Mouse (Mus musculus): ENCODE results near the gene Snrnp48.

Snrnp48 gene

GRCm38 (mm10) chr13:38204702-38205482 lies at the start of gene Snrnp48:
Gene Snrnp48, plus strand, starts transcription at chr13:38204938.
- peak; percentile 38 for DNase-seq (ENCODE audit: low spot score)

- DNase-seq (ENCODE audit: low spot score) = no peak
Observed at GRCm38 (mm10) chr13:38155523-38155922, 49.2 kb upstream of the Snrnp48 start.

DNA sequence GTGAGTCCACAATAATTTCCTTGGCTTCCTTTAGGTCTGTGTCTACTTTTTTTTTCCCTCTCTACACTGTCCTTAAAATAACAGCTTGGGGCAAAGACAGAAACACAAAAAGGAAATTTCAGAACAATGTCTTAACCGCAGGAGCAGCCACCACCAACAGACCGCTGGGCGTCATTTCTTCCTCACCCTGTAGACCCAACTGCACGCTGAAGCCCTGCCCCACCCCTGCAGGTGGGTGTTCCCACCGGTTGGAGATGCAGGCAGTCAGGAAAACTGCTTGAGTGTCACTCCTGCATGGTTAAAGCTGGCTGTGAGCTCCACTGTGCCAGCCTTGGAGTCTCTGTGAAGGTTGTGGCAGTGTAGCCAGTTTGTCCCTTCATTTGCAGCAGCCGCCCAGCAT lies 47.1 kb upstream of the Snrnp48 start:
- DNase-seq (ENCODE audit: low spot score) = no peak

DNA sequence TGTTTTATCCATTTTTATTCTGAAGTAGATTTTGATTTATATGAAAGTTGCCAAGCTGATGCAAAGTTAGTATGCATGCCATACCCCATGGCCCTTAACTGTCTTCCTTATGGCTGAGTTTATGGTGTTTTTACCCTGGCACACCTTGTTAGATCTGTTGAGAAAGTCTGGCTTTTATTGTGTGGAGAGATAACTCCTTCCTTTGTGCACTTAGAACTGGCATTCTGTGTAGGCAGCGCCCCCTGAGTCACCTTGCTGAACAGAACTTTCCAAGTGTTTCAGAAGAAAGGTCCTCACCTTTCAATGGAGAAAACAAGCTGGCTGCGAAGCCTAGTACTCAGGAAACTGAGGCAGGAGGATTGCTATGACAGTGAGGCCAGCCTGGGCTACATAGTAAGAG lies 42.7 kb upstream of the Snrnp48 start:
- DNase-seq (ENCODE audit: low spot score) = no peak

DNA sequence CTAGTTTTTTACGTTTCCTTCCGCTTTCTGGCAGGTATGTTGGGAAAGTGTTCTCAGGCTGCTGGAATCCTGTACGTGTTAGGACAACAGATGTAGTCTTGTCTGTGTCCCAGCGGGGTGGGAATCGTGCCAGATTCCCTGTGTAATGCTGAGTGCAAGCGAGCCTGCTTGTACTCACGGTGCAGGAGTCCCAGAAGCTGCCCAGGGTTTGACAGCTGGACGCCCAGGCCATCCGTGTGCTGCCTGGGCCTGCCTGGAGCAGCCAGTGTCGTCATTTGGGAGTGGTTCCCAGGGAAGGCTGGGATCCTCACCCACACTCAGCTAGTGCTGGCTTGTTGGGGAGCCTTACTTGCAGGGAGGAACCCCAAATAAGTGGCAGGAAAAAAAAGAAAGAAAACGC lies 42.1 kb upstream of the Snrnp48 start:
- no peak for DNase-seq (ENCODE audit: low spot score)

GRCm38 (mm10) chr13:38164932-38165331 lies 39.8 kb upstream of the Snrnp48 start:
- no peak for DNase-seq (ENCODE audit: low spot score)

- DNase-seq (ENCODE audit: low spot score) = no peak
Observed at GRCm38 (mm10) chr13:38167056-38167455, 37.7 kb upstream of the Snrnp48 start.

GRCm38 (mm10) chr13:38170707-38171144 lies 34.0 kb upstream of the Snrnp48 start:
- no peak for DNase-seq (ENCODE audit: low spot score)

DNA sequence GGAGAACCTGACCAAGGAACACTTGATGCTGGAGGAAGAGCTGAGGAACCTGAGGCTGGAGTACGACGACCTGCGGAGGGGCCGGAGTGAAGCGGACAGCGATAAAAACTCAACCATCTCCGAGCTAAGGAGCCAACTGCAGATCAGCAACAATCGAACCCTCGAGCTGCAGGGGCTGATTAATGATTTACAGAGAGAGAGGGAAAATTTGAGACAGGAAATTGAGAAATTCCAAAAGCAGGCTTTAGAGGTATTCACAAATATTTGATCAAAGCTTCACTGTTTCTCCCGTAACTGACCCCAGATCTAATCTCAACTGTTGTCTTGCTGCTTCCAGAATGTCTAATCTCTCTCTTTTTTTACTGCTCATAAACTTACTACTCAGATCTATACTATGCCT lies 11.3 kb upstream of the Snrnp48 start:
- no peak for DNase-seq (ENCODE audit: low spot score)

DNA sequence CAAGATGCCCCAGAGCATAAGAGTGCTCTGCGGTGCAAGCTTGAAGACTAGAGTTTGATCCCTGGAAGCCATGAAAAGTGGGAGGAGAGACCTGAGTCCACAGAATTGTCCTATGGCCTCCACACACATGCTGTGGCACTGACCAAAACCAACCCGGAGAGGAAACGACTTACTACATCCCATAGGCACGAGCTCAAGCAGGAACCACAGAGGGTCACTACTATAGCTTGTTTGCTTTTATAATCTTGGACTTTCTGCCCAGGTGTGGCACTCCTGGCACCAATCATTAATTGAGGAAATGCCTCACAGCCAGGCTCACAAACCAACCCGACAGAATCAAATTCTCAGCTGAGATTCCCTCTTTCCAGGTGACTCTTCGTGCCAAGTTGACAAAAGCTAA lies 3.3 kb upstream of the Snrnp48 start:
- no peak for DNase-seq (ENCODE audit: low spot score)

DNA sequence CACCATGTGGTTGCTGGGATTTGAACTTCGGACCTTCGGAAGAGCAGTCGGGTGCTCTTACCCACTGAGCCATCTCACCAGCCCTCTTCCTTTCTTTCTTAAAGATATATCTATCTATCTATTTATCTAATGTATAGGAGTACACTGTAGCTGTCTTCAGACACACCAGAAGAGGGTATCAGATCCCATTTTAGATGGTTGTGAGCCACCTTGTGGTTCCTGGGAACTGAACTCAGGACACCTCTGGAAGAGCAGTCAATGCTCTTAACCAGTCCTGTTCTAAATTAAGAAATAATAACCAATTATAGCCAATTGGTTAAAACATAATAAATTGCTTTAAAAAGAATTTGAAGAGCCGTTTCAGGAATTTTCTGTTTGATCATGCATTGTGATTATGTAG lies 567 bp upstream of the Snrnp48 start:
- no peak for DNase-seq (ENCODE audit: low spot score)

GRCm38 (mm10) chr13:38211122-38211521 lies 6.4 kb downstream of the Snrnp48 start:
- no peak for DNase-seq (ENCODE audit: low spot score)

GRCm38 (mm10) chr13:38218686-38219085 lies 13.9 kb downstream of the Snrnp48 start:
- DNase-seq (ENCODE audit: low spot score) = no peak

DNA sequence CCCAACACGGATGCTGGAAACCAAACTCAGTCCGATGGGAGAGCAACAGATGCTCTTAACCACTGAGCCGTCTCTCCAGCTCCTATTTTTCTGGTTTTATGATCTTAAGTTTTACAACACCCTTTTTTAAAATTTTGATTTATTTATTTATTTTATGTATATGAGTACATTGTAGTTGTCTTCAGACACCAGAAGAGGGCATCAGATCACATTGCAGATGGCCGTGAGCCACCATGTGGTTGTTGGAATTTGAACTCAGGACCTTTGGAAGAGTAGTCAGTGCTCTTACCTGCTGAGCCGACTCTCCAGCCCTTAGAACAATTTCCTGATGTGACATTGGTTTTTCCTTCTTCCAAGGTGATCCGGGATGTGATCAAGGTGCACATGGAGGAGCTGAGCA lies 15.6 kb downstream of the Snrnp48 start:
- no peak for DNase-seq (ENCODE audit: low spot score)

- DNase-seq (ENCODE audit: low spot score) = no peak
Observed at GRCm38 (mm10) chr13:38230177-38230821, 25.6 kb downstream of the Snrnp48 start.

- no peak for DNase-seq (ENCODE audit: low spot score)
Observed at GRCm38 (mm10) chr13:38232411-38232810, 27.7 kb downstream of the Snrnp48 start.

DNA sequence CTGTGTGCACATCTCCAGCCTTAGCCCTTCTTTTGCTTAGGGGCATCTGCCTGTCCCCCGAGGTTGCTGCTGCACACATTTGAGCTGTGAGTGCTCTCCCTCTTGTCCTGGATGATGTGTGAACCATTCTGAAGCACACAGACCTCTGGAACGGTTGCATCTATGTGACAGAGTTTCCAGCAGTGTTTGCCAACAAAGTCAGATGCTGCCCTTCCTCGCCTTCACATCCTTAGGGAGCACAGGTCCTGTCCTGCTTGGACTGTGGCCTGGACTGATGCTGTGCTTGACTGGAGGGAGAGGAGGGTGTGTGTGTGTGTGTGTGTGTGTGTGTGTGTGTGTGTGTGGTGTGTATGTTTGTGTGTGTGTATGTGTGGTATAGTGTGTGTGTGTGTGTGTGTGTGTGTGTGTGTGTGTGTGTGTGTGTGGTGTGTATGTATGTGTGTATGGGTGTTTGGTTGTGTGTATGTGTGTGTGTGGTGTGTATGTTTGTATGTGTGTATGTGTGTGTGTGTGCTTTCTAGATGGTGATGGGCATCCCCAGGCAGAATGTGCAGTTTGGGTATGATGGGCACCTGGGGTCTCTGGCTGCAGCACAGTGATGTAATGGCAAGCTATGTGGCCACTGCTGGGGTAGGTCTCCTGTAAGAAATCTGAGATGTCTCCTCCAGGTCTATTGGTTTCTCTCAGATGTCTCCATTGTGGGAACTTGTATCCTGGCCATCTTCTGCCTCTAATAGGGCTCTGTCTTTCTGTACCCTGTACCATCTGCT lies 28.3 kb downstream of the Snrnp48 start:
- no peak for DNase-seq (ENCODE audit: low spot score)

DNA sequence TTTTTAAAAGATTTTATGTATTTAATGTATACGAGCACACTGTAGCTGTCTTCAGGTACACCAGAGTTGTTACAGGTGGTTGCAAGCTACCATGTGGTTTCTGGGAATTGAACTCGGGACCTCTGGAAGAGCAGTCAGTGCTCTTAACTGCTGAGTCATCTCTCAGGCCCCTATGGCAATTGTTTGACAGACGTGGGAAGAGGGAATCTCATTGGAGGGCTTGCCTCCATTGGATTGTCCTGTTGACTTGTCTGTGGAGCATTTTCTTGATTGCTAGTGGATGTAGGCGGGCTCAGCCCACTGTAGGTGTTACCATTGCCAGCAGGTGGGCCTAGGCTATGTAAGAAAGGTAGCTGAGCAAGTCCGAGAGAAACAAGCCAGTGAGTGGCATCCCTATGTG lies 29.9 kb downstream of the Snrnp48 start:
- no peak for DNase-seq (ENCODE audit: low spot score)

DNA sequence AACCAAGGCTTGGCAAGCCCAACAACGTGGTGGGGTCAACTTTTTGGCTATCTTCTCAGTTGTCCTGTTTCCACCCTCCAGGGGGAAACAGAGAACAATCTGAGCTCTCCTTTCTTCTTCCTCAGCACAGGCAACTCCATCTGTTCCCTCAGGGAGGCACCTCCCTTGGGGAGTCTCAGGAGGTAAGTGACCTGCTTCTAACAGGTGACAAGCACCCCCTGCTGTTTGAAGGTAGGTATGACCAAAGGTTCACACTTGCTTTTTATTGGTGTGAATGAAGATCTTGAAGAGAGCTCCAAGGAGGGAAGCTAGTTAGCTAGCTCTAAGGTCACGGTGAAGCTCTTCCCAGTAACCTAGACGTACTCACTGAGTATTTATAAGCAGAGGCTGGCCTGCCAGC lies 30.6 kb downstream of the Snrnp48 start:
- no peak for DNase-seq (ENCODE audit: low spot score)

- DNase-seq (ENCODE audit: low spot score) = no peak
Observed at GRCm38 (mm10) chr13:38248151-38248550, 43.4 kb downstream of the Snrnp48 start.

- no peak for DNase-seq (ENCODE audit: low spot score)
Observed at GRCm38 (mm10) chr13:38251226-38251625, 46.5 kb downstream of the Snrnp48 start.

- peak; percentile 20 for DNase-seq (ENCODE audit: low spot score)
Observed at GRCm38 (mm10) chr13:38253696-38254095, 49.0 kb downstream of the Snrnp48 start.

DNA sequence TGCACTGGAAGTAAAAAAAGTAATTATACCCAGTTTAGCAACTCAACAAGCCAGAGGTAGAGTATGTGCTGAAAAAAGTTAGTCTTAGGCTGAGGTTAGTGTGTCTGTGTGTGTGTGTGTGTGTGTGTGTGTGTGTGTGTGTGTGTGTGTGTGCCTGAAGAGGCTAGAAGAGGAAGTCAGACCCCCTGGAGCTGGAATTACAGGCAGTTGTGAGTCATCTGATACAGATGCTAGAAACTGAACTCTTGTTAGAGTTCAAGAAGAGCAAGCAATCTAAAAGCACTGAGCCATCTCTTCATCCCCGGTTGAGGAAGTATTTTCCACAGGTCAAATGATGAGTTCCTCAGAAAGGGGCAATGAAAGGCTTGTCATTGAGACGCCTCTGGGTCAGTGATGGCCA lies 54.2 kb downstream of the Snrnp48 start:
- DNase-seq (ENCODE audit: low spot score) = no peak

All from layer of hippocampus, adult 9-10 months (tissue).